8 mouse cellular contexts compared by ENCODE assay signal in genomic region chr1:120342371-120342821, GRCm38 (mm10). TPM values are rescaled to one million over a fixed set of nuclear protein-coding genes. Genes with fewer than 3 reads are reported as not detected.
A peak's percentile ranks its signal among the peaks of the same experiment; 100 is the strongest.
DNase-seq lines count a peak whose midpoint lies in the region; ATAC-seq lines count a peak whose summit lies in the region.

No protein-coding gene starts in this region.

- peak overlapping the region; percentile 36 for H3K4me3 ChIP-seq in kidney, embryonic 15.5 days (replicated peaks)
- peak overlapping the region; percentile 37 for H3K4me3 ChIP-seq in forebrain, embryonic 15.5 days
- H3K4me3 ChIP-seq in intestine, embryonic 15.5 days (replicated peaks): peak overlapping the region; percentile 23
- H3K4me3 ChIP-seq in stomach, embryonic 15.5 days (replicated peaks): peak overlapping the region; percentile 27

- DNase-seq in kidney, adult 8-10 months: no peak
- peak; percentile 58 for DNase-seq in adrenal gland, postnatal 14 days
- peak; percentile 22 for DNase-seq in lung, postnatal 10 days
- DNase-seq in ovary, adult 18-20 months (ENCODE audit: low spot score): no peak

- H3K27ac ChIP-seq in kidney, embryonic 15.5 days: no peak overlapping the region
- H3K27ac ChIP-seq in forebrain, embryonic 15.5 days (replicated peaks): no peak overlapping the region
- H3K27ac ChIP-seq in intestine, embryonic 15.5 days: no peak overlapping the region
- no peak overlapping the region for H3K27ac ChIP-seq in stomach, embryonic 15.5 days

- ATAC-seq in kidney, embryonic 15.5 days (replicated peaks; ENCODE audit: low FRiP score): 0 out of 2 replicates have a peak, but pooled peaks have one; percentile 16
- peak; percentile 3 for ATAC-seq in forebrain, embryonic 15.5 days (replicated peaks)
- 0 out of 2 replicates have a peak, but pooled peaks have one; percentile 47 for ATAC-seq in intestine, embryonic 15.5 days
- peak; percentile 42; the same call in 1 of the 2 replicates for ATAC-seq in stomach, embryonic 15.5 days (ENCODE audit: insufficient read depth, low FRiP score, low read depth)

- H3K4me2 ChIP-seq in kidney, embryonic 15.5 days: peak overlapping the region; percentile 62
- peak overlapping the region; percentile 76 for H3K4me2 ChIP-seq in forebrain, embryonic 15.5 days (replicated peaks)
- peak overlapping the region; percentile 61 for H3K4me2 ChIP-seq in intestine, embryonic 15.5 days (replicated peaks)
- peak overlapping the region; percentile 53 for H3K4me2 ChIP-seq in stomach, embryonic 15.5 days

- WGBS in kidney, embryonic 15.5 days: under 1% methylated on average over 34 of the region's 34 CpGs
- under 1% methylated on average over 34 of the region's 34 CpGs for WGBS in forebrain, embryonic 15.5 days
- WGBS in intestine, embryonic 15.5 days: under 1% methylated on average over 34 of the region's 34 CpGs
- WGBS in stomach, embryonic 15.5 days: under 1% methylated on average over 34 of the region's 34 CpGs

- H3K9ac ChIP-seq in kidney, embryonic 15.5 days: no peak overlapping the region
- H3K9ac ChIP-seq in forebrain, embryonic 15.5 days (replicated peaks): peak overlapping the region; percentile 22; the same call in 1 of the 2 replicates
- no peak overlapping the region for H3K9ac ChIP-seq in intestine, embryonic 15.5 days
- no peak overlapping the region for H3K9ac ChIP-seq in stomach, embryonic 15.5 days

- H3K4me1 ChIP-seq in kidney, embryonic 15.5 days: peaks cover 28% of the 10 kb centered on the region
- peaks cover 29% of the 10 kb centered on the region for H3K4me1 ChIP-seq in forebrain, embryonic 15.5 days
- H3K4me1 ChIP-seq in intestine, embryonic 15.5 days (replicated peaks): peaks cover 14% of the 10 kb centered on the region
- peaks cover 18% of the 10 kb centered on the region for H3K4me1 ChIP-seq in stomach, embryonic 15.5 days

- peaks cover 91% of the 10 kb centered on the region for H3K27me3 ChIP-seq in kidney, embryonic 15.5 days
- H3K27me3 ChIP-seq in forebrain, embryonic 15.5 days: peaks cover 79% of the 10 kb centered on the region
- H3K27me3 ChIP-seq in intestine, embryonic 15.5 days (replicated peaks): peaks cover 69% of the 10 kb centered on the region
- peaks cover 71% of the 10 kb centered on the region for H3K27me3 ChIP-seq in stomach, embryonic 15.5 days (replicated peaks)

- no peaks in the 10 kb centered on the region for H3K36me3 ChIP-seq in kidney, embryonic 15.5 days
- no peaks in the 10 kb centered on the region for H3K36me3 ChIP-seq in forebrain, embryonic 15.5 days
- H3K36me3 ChIP-seq in intestine, embryonic 15.5 days: no peaks in the 10 kb centered on the region
- no peaks in the 10 kb centered on the region for H3K36me3 ChIP-seq in stomach, embryonic 15.5 days

- H3K9me3 ChIP-seq in kidney, embryonic 15.5 days (replicated peaks): no peaks in the 10 kb centered on the region; the same call in 1 of the 2 replicates
- no peaks in the 10 kb centered on the region for H3K9me3 ChIP-seq in forebrain, embryonic 15.5 days
- no peaks in the 10 kb centered on the region for H3K9me3 ChIP-seq in intestine, embryonic 15.5 days
- no peaks in the 10 kb centered on the region for H3K9me3 ChIP-seq in stomach, embryonic 15.5 days

RNA-seq across cellular contexts. Expression of gene C1ql2, which starts 2.0 kb away (rescaled TPM):
- polyA plus RNA-seq in kidney, embryonic 15.5 days (2015; fragmentation: Nextera tagmentation; extraction: Ambion mirVana): 0.18 TPM in 1 of 2 replicates, not detected in the other
- 0.19 TPM in 1 of 2 replicates, not detected in the other for total RNA-seq in adrenal gland, postnatal 14 days (2021)
- 1.2 and 1.3 TPM in 2 replicates for polyA plus RNA-seq in forebrain, embryonic 15.5 days (2015; fragmentation: Nextera tagmentation; extraction: Ambion mirVana)
- polyA plus RNA-seq in intestine, embryonic 15.5 days (2015; fragmentation: Nextera tagmentation; extraction: Ambion mirVana): 0.08 TPM in 1 of 2 replicates, not detected in the other
- polyA plus RNA-seq in stomach, embryonic 15.5 days (2015; fragmentation: Nextera tagmentation; extraction: Ambion mirVana): not detected in 2 replicates

Comparison
In these comparisons a context has a peak if more than half of its experiments do, and no peak if none do; other contexts are left out.
1. DNase-seq: peak in adrenal gland, postnatal 14 days (single experiment) and lung, postnatal 10 days (single experiment); none in kidney, adult 8-10 months (0 of 2) and ovary, adult 18-20 months (single experiment).
2. Peak in every context shown above with its lines, with median percentiles within 50 percentile points of each other: ATAC-seq, H3K4me2 ChIP-seq and H3K4me3 ChIP-seq.